Mouse (Mus musculus) B cell, adult 2 months (primary cell): ENCODE data around the gene Apobec1.
"Not testable (repeated sequence)": the region's sequence is repeated elsewhere in the genome, so short reads cannot be mapped to it uniquely, and the experiment has no call there.

Experiments
- DNase-seq, 2 experiments: peaks; one replicate each; pipeline ENCODE4 v3.0.0; 2022

The Apobec1 gene

DNA sequence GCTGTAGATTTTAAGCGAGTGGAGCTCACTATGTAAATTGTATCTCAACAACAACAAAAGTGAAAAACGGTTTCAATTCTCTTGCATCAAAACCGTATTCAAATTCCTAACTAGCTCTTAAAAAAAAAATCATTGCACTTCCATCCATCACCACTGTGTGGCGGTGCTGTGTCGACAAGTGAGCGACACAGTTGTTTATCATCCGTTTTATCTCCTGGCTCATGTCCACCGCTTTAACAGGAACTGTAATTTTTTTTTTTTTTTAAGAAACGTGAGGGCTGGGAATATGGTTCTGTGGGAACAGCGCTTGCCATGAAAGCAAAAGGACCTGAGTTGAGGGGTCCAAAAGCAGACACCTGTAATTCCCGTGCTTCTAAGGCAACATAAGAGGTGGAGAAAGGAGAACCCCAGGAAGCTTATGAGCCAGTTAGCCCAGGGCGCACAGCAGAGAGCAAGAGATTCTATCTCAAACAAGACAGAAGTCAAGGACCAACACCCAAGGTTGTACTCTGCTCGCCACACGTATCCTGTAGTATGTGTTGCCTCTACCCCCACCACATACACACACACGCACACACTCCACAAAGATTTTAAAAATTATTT lies 45.2 kb downstream of the Apobec1 start:
- peak; percentile 83 to 84 for DNase-seq

DNA sequence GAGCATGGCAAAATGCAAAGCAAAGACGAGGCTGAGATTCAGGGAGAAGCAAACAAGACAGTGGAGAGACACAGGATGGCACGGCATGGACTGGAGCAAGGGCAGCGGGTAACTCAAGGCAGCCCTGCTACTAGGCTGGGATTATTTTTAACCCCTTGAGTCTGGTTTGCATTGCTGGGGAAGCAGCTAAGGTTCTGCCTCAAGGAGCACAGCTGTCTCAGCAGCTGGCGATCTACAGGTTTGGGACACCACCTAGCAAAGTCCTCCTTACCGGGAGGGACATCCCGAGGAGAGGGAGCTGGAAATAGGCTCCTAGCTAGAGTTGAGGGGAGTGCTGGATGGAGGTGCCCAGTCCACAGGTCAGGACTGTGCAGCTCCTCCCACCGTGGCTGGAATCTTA lies 47.0 kb downstream of the Apobec1 start:
- no peak for DNase-seq

DNA sequence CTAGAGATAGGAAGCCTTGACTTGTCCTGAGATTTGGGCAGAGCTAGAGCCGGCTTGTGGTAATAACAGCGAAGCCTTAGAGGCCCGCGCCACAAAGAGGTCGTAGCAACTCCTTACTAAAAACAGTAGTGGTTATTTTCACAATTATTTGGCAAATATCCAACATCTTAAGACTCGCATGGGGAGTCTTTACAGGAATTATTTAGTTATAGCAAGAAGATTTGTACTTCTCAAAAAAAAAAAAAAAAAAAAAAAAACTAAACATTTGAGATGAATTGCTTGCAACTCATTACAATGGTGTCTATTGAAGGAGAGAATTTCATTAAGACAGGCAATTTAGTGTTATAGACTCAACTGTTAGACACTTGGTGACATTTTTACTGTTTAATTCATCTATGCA lies 48.1 kb downstream of the Apobec1 start:
- no peak for DNase-seq

DNA sequence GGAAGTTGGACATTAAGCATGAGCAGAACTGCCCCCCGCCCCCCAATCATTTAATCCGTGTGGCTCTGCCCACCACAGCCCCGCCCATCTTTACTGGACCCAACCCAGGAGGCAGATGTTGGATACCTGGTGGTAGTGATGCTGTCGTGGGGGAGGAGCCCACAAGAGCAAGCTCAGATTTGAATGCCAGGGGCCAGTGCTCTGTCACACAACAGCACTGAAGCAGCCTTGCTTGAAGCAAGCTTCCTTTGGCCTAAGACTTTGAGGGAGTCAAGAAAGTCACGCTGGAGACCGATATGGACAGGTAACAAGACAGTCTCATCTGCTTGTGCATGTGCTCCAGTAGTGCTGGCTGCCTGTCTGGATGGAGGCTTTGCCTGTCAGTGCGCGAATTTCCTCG lies 48.6 kb downstream of the Apobec1 start, which contains the start of gene Aicda:
Gene Aicda, plus strand, starts transcription at position 196 of the 400 bp plus-strand sequence.
- no peak for DNase-seq

DNA sequence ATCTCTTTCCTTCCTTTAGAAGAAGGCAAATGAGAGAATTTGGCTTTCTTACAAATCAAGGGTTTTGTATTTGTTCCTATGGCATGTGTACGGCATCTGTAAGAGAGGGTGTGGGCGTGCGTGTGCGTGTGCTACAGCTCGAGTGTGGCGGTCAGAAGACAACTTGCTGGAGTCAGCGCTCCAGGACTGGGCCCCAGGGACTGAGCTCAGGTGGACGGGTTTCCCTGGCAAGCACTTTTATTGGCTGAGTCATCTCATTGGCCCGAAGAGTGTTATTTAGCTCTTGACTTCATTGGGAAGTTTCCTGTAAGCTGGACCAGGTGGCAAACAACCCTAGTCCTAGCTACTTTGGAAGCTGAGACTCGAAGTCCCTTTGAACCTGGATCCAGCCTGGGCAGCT lies 56.3 kb downstream of the Apobec1 start:
- DNase-seq: no peak

DNA sequence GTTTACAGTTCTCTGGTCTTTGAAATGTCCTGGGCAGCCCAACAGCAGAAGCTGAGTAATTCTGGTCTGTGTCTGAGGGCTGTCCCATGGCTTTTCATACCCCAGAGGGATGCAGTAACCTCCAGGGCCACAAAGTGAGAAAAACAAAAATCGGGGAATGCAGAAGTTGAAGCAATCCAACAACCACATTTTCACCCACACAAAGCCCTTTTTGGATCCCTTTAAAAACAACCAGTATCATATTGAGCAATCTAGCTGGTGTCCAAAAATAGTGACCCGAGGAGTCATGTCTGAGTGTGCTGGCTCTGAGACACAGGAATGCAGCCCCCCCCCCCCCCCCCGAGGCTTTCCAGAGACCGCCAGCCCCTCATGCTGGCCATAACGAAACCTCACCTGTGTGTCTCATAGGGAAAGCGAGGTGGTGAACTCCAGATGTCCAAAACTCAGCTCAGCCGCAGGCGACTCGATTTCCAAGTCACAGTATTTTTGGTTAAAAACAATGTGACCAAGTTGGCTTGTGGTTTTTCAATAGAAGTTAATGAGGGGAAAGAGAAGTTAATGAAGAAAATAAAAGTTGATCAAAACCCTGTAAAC lies 56.9 kb downstream of the Apobec1 start:
- no peak for DNase-seq

DNA sequence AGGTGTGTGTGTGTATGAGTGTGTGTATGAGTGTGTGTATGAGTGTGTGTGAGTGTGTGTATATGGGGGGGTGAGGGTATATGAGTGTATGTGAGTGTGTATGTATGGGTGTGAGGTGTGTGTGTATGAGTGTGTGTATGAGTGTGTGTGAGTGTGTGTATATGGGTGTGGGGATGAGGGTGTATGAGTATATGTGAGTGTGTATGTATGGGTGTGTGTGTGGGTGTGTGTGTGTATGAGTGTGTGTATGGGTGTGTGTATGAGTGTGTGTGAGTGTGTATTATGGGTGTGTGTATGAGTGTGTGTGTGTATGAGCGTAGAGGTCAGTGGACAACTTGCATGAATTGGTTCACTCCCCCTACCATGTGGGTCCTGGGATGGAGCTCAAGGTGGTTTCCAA lies 57.6 kb downstream of the Apobec1 start:
- no peak for DNase-seq

DNA sequence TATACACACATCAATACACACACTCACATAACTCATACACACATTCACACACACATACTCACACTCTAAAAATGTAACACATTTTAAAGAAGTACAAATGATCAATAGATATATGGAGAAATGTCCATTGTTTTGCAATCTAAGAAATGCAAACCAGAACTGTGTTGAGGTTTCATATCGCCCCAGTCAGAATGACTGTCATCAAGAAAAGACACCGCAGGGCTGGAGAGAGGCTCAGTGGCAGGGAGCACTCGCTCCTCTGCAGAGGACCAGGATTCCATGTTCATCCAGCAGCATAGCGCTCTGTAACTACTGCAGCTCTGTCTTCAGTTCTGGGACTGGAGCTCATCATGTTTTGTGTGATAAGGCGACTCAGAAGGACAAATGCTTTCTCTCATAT lies 58.7 kb downstream of the Apobec1 start:
- DNase-seq: no peak

DNA sequence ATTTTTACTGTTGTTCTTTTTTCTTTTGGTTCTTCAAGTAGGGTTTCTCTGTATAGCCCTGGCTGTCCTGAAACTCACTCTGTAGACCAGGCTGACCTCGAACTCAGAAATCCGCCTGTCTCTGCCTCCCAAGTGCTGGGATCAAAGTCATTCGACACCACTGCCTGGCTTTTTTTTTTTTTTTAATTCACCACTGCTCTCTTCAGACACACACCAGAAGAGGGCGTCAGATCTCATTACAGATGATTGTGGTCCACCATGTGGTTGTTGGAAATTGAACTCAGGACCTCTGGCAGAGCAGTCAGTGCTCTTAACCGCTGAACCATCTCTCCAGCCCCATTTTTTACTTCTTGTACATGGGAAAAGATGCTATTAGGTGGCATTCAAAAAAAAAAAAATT lies 59.8 kb downstream of the Apobec1 start:
- not testable (repeated sequence) for DNase-seq

DNA sequence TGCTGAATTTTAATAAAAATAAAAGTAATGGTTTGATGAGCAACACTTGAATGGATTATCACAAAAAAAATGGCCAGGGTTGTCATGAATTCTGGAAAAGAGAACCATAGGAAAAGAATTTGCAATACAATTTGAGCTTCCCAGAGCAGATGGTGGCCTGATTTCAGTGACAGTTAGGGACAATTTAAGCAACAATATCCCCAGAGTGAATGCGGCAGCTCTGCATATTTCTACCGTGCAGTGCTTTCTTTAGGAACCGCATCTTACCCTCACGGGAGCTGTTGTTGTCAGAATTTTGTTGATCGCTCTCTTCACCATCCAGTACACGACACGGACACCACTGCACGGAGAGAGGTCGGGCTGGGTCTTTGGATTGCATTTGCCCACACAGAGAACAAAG lies 62.7 kb downstream of the Apobec1 start:
- no peak for DNase-seq

DNA sequence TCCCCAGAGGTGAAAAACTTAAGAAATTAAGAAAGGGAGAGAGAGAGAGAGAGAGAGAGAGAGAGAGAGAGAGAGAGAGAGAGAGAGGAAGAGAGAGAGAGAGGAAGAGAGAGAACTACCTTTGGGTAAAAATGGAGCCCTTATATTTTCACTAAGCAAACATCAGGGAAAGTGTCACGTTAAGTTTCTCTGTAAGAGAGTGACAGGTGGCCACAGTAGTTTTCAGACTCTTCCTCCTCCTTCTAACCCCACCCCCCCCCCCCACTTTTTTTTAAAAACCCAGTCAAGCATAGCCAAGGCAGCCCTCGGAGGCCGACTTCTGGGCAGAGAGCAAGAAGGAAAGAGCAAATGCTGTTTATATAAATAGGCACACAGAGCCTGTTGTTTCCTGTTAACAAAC lies 68.2 kb downstream of the Apobec1 start:
- peak in 1 of 2 experiments; percentile 17 for DNase-seq

DNA sequence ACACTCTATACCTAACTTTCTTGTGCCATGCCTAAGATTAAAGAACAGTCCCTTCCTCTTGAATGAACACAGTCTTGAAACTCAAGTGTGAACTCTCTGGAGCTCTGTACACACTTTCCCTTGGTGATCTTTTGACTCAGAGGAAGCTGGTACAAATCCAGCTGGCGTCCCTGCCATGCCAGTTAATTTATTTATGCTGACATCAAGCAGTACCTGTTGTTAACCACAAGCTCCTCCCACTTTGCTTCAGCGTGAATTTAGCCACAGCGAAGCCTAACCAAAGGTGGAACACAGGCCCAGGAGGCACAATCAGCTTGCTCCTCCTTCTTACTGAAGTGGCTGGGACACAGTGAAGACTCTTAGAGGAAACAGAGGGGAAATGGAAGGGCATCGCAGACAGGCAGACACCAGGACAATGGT lies 69.4 kb downstream of the Apobec1 start:
- DNase-seq: peak; percentile 46 to 57

DNA sequence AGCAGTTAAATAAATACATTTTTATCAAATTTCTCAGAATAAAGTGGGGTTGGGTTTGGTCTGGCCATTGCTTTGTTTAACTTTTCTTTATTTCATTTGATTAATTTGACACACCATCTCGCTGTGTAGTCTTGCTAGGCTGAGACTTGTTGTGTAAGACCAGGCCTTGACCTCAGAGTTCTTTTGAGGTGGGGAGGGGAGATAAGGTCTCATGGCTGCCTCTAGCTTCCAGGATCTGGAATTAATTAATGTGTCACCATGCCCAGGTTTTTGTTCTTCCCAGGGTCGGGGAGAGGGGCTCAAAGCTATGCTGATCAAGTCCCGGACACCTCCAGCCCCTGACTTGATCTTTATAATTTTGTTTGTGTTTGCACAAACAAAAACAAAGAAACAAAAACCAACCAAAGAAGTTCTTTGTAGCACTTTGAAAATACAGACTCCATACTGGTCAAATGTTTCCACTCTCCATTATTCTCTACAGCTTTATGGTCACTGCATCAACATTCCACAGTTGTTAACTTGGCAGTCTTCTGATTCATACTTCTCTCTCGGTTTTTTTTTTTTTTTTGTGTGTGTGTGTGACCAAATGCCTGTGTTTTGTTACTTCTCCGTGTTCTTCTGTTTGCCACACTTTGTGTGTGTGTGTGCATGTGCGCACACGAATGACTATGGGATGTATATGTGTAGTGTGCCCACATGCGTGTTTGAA lies 70.6 kb downstream of the Apobec1 start:
- DNase-seq: no peak

DNA sequence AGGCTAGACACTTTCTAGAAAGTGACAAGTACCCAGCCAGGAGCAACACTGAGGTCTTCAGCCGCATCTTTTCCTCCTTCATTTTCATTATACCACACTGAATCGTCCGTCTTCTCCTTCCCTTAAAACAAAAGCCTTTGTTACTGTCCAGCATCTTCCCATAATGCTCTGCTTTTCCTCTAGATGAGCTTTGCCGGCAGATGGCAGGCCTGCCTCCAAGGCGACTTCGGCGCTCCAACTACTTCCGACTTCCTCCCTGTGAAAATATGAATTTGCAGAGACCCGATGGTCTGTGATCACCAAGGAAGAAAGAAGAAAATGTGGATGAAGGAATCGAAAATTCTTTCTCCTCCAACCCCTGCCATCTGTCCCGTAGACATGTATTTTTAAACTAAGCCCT lies 74.1 kb downstream of the Apobec1 start:
- DNase-seq: no peak
